Mouse (Mus musculus): ENCODE data around the gene Naa38.

GRCm38 (mm10) chr11:69379600-69379999 is 15.7 kb upstream of the Naa38 start:
- TF ChIP-seq POLR2A (IDR thresholded peaks at IDR 0.05; ENCODE audit: low read depth, low read length) (no peak), CTCF (IDR thresholded peaks at IDR 0.05; ENCODE audit: extremely low read depth, insufficient read depth, insufficient read length, insufficient replicate concordance) (no peak)

All from spleen, adult 2 months (tissue).